Mouse (Mus musculus): Measurements from ENCODE around the gene Lmbr1l.
A peak's percentile ranks its signal among the peaks of the same experiment; 100 is the strongest.

Gene Lmbr1l

GRCm38 (mm10) chr15:98869342-98870178, 48.5 kb downstream of the Lmbr1l start:
- no peak for DNase-seq (ENCODE audit: low read depth)

GRCm38 (mm10) chr15:98868346-98869063, 49.5 kb downstream of the Lmbr1l start:
- no peak for DNase-seq (ENCODE audit: low read depth)

- peak; percentile 44 for DNase-seq (ENCODE audit: low read depth)
These were observed 50.7 kb downstream of the Lmbr1l start for GRCm38 (mm10) chr15:98867321-98867720.

GRCm38 (mm10) chr15:98866501-98866900, 51.5 kb downstream of the Lmbr1l start:
- DNase-seq (ENCODE audit: low read depth), result no peak

GRCm38 (mm10) chr15:98865771-98866170, 52.3 kb downstream of the Lmbr1l start:
- no peak for DNase-seq (ENCODE audit: low read depth)

- DNase-seq (ENCODE audit: low read depth), result no peak
These were observed 53.1 kb downstream of the Lmbr1l start for GRCm38 (mm10) chr15:98864951-98865350.

GRCm38 (mm10) chr15:98863451-98863958, 54.5 kb downstream of the Lmbr1l start:
- no peak for DNase-seq (ENCODE audit: low read depth)

- DNase-seq (ENCODE audit: low read depth), result no peak
These were observed 56.2 kb downstream of the Lmbr1l start for GRCm38 (mm10) chr15:98861701-98862410.

GRCm38 (mm10) chr15:98860921-98861320, 57.1 kb downstream of the Lmbr1l start:
- no peak for DNase-seq (ENCODE audit: low read depth)

- no peak for DNase-seq (ENCODE audit: low read depth)
These were observed 58.5 kb downstream of the Lmbr1l start for GRCm38 (mm10) chr15:98859319-98860043.

- no peak for DNase-seq (ENCODE audit: low read depth)
These were observed 63.8 kb downstream of the Lmbr1l start for GRCm38 (mm10) chr15:98854214-98854613.

Measured in fibroblast of lung, adult 2 months (primary cell).